Mouse (Mus musculus) T-cell, adult 2 months (primary cell): ENCODE measurements around the gene Rpl4.
A peak's percentile ranks its signal among the peaks of the same experiment; 100 is the strongest.
"Not testable (repeated sequence)": the region's sequence is repeated elsewhere in the genome, so short reads cannot be mapped to it uniquely, and the experiment has no call there.

Source experiments
- DNase-seq: peaks from one replicate; pipeline ENCODE4 v3.0.0; 2022; ENCODE audit warnings: low spot score

The Rpl4 gene

GRCm38 (mm10) chr9:64172816-64173665 is at the start of gene Rpl4, which contains the start of gene Zwilch:
Gene Rpl4 (plus strand): TSS chr9:64173375.
Gene Zwilch (minus strand): TSS chr9:64173104.
- DNase-seq, result peak; percentile 82

GRCm38 (mm10) chr9:64124846-64125245 is 48.3 kb upstream of the Rpl4 start:
- DNase-seq, result not testable (repeated sequence)

GRCm38 (mm10) chr9:64125307-64125706 is 47.9 kb upstream of the Rpl4 start:
- DNase-seq, result no peak

DNA sequence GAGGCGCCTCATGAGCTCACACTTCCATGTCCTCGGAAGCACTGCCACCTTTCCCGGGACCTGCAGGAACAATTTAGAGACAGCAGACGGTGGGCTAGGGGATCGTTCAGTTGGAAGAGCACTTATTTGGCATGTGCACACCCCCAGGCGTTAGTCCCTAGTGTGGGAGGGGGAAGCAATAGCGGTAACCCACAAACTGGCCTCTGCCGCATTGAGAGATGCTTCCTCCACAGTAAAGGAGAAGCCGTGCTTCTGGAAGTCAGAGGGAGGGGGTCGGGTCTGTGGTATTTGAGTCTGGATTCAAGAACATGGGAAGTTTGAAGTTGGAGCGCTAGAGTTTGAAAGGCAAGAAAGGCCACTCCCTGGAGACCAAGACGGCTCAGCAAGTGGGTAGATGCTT is 47.1 kb upstream of the Rpl4 start:
- DNase-seq, result no peak

DNA sequence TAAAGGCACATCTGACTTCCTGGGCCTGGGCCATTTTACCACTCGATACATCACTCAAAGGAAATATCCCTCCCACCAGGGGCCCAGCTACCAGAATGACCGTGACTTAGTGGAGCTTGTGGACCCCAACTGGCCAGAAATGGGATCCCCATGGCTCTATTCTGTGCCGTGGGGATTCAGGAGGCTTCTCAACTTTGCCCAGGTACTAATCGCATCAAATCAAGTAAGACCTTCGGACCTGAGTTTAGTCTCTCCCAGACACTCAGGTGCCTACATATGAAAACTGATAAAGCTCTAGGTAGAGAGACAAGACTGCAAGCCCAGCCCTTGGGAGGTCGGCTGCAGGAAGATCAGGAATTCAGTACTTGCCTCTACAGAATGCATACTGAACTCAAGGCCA is 41.6 kb upstream of the Rpl4 start:
- DNase-seq, result no peak

DNA sequence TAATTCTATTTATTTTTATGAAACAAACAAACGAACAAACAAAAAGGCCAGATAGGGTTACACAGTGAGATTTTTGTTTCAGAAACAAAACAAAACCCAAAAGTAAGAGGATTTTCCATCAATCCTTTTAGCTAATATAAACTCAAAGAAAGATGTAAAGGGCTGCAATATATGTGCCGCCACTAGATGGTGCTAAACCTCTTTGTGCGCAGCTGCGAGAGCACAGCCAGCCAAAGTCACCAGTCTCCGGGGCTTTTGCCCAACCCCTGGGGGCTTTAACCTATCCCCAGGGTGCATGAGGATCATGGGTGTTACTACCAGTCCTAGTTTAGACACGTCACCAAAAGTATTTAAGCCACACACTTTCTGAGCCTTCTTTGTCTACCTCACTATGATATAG is 34.3 kb upstream of the Rpl4 start:
- peak; percentile 68 for DNase-seq

- DNase-seq, result no peak
These were observed 33.3 kb upstream of the Rpl4 start for GRCm38 (mm10) chr9:64139879-64140278.

- DNase-seq, result no peak
These were observed 16.5 kb upstream of the Rpl4 start for GRCm38 (mm10) chr9:64156641-64157040.

DNA sequence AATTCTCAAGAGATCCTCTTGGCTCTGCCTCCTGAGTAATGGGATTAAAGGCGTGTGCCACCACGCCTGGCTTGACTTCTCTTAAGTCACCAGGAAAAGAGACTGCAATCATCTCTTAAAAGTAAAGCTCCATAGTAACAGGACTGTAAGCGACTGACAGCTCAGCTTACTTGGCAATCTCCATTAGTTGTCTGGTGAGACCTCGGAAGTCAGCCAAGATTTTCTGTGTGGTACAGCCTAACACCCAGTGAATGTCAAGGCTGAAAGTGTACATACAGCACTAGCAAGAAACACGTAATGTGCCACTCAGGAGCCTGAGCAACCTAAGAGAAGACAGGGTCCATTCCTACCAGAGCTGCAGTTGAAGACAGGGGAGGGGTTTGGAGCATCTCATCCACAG is 12.7 kb upstream of the Rpl4 start:
- no peak for DNase-seq

GRCm38 (mm10) chr9:64169967-64170366 is 3.2 kb upstream of the Rpl4 start:
- DNase-seq, result not testable (repeated sequence)

- DNase-seq, result no peak
These were observed 895 bp upstream of the Rpl4 start for GRCm38 (mm10) chr9:64172145-64172815.

DNA sequence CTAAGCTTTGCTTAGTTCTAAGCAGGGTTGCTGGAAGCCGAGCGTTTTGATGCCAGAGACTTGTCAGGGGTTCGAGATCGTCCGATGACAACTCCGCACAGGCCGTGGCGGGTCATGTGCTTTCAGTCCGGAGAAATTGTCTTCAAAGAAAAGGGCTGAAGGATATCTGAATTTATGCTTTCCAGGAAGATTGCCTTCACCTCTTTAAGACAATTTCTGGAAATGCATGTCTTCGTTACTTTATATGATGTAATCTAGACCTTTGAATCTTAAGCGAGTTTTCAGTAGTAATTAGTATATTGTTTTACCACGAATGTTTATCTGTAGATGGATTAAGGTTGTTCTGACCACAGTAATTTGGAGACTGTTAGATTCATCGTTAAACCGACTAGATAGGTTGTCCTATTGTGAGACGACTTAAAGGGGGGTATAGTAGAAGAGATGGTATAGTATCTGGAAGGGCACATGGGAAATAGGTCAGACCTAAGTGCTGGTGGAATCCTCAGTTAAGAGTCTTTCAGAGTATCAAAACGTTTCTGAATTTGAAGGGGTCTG is 568 bp downstream of the Rpl4 start:
- no peak for DNase-seq

GRCm38 (mm10) chr9:64174341-64174740 is 1.2 kb downstream of the Rpl4 start:
- DNase-seq, result no peak

DNA sequence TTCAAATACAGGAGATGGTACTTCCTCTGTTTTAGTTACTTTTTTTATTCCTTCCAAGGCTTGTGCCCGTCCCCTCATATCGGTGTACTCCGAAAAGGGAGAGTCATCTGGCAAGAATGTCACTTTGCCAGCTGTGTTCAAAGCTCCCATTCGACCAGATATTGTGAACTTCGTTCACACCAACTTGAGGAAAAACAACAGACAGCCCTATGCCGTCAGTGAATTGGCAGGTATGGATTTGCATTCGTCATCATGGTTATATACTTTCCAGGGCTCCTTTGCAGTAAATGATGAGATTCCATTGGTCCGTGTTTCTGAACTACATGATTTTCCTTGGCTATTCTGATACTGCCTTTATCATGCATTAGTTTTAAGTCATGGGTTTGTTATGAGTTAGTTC is 1.6 kb downstream of the Rpl4 start:
- no peak for DNase-seq

GRCm38 (mm10) chr9:64175378-64175777 is 2.2 kb downstream of the Rpl4 start:
- DNase-seq, result no peak

DNA sequence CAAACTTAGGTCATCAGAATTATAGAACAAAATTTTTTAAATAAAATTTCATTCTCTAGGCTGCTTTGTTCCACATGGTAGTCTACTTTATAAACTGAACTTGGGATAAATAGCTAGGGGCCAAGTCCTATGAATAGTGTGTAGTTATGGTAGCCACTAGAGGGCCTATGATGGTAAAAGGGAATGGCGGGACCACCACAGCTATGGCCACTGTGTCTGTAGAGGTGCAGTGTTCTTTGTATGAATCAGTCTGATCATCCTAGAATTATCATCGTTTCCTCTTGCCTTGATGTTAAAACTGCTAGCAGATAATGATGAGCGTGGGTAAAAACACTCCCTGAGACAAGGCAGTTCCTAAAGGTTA is 5.4 kb downstream of the Rpl4 start:
- DNase-seq, result peak; percentile 20

DNA sequence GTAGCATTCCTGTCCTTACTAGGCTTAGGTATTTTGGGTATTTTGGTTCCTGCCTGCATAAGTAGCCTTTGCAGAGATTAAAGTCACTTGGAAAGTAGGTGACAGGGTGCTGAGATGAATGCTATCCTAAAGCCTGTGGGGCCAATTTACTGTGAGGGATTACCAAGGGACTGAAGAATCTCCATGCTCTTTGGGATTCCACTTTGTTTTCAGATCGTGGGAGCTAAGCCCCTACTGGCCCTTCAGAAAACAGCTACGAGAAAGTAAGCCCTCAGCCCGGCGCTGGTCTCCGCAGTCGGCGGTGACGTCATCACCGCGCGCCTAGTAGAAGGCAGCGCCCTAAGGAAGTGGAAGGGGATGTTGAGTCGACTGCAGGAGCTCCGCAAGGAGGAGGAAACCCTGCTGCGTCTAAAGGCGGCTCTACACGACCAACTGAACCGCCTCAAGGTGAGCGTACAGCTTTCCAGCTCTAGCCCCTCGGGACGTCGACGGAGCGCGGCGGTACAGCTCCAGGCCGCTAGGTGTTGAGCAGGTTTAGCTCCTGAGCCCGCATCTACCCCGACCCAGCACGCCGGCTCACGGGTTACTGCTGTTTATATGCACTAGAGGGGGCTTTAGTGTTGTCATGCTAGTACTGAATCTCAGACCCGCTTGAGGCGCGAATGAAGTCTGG is 5.9 kb downstream of the Rpl4 start, which contains the start of gene Snapc5:
Gene Snapc5, plus strand, starts transcription at position 301 of the 673 bp plus-strand sequence.
- DNase-seq, result peak; percentile 93

- DNase-seq, result not testable (repeated sequence)
These were observed 10.1 kb downstream of the Rpl4 start for GRCm38 (mm10) chr9:64183295-64183694.

- DNase-seq, result no peak
These were observed 11.1 kb downstream of the Rpl4 start for GRCm38 (mm10) chr9:64184166-64184840.

DNA sequence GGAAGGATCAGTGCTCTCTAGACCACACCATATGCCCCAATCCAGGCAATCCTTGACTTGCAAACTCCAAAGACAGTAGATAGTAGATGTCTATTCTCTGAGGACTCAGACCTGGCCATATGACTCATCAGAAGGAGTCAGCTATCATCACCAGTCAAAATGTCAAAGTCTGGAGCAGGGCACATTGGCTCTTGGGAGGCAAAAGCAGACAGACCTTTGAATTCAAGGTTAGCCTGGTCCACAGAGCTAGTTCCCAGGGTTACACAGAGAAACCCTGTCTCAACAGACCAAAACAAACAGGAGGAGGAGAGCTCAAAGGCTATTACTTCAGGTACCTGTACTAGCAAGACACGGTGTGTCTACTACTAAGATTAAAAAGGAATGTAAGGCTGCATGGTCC is 20.7 kb downstream of the Rpl4 start:
- DNase-seq, result no peak

DNA sequence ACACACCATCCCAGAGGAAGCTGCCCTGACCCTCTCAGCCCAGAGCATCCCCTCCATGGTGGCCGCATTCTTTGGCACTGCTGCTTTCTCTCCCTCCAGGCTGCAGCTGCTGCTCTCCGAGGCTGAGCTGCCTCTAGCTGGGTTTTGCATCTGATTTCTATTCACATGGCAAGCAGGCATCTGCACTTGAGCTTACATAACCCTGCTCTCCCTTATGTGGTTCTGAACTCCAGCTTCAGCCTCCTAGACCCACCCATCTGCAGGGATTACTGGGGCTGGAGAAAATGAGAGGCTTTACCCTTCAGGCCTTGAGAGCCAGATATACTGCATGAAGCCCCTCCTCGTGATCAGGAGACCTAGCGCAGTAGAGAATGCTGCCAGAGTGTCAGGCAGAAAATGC is 22.4 kb downstream of the Rpl4 start:
- no peak for DNase-seq

DNA sequence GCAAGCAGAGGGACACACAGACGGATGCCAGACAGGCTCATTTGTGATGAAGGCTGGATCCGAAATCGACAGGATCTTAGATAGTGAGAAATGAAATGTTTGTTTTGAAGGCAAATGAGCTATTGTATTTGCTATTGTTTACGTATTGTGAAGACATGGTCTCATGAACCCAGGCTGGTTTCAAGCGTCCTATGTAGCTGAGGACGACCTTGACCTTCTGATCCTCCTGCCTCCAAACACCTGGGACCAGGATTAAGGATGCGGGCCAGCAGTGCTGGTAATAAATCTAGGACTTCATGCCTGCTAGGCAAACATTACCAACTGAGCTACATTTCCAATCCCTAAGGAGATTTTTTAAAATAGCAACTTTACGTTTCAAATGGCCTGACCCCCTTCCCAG is 24.3 kb downstream of the Rpl4 start:
- no peak for DNase-seq
